Mouse (Mus musculus) ES-E14 (cell line): ENCODE results near the gene Tuba4a. TPM values are rescaled to one million over a fixed set of nuclear protein-coding genes. Genes with fewer than 3 reads are reported as not detected.

Experiments
- DNase-seq: peaks from one replicate; pipeline ENCODE4 v3.0.0-alpha.2; 2013; ENCODE audit warnings: low read depth, low spot score
- H3K27ac ChIP-seq: 2 replicates; pipeline ENCODE4 v1.5.1; 2012; ENCODE audit warnings: low read depth, mild to moderate bottlenecking, low read length, moderate library complexity, mixed read lengths; ENCODE audit not compliant: poor library complexity, insufficient read depth, severe bottlenecking
- H3K36me3 ChIP-seq: 2 replicates; pipeline ENCODE4 v1.6.1; 2012; ENCODE audit warnings: mild to moderate bottlenecking, low read length, moderate library complexity, mixed read lengths; ENCODE audit not compliant: control insufficient read depth, poor library complexity, insufficient read depth, severe bottlenecking
- H3K4me1 ChIP-seq, 2 experiments: fragments of 150-350 bp in 1 of 2; sonication (generic) in 1 of 2; 2 replicates each; pipeline ENCODE4 v1.6.1; 2012; ENCODE audit warnings: low read length in 2 of 2, mild to moderate bottlenecking in 1 of 2, mixed read lengths in 1 of 2; ENCODE audit not compliant: control insufficient read depth in 2 of 2, insufficient read depth in 2 of 2, poor library complexity in 1 of 2
- H3K4me3 ChIP-seq, 2 experiments: fragments of 150-350 bp in 1 of 2; sonication (generic) in 1 of 2; 2 replicates each; pipeline ENCODE4 v1.5.1; 2012; ENCODE audit warnings: low read length in 2 of 2, low read depth in 1 of 2, mild to moderate bottlenecking in 1 of 2, mixed read lengths in 1 of 2; ENCODE audit not compliant: insufficient read depth in 1 of 2, poor library complexity in 1 of 2, severe bottlenecking in 1 of 2
- H3K9ac ChIP-seq: 2 replicates; pipeline ENCODE4 v1.6.1; 2012; ENCODE audit warnings: low read depth, mild to moderate bottlenecking, low read length, mixed read lengths; ENCODE audit not compliant: poor library complexity, insufficient read depth, severe bottlenecking
- H3K9me3 ChIP-seq: fragments of 150-350 bp; sonication (generic); 2 replicates; pipeline ENCODE4 v1.6.1; 2012; ENCODE audit warnings: low read depth, mild to moderate bottlenecking, low read length; ENCODE audit not compliant: control insufficient read depth, insufficient read depth
- CHD2 ChIP-seq: IDR thresholded peaks from 2 replicates; pipeline ENCODE4 v1.6.1; 2014; ENCODE audit warnings: mild to moderate bottlenecking, low read depth, low read length, inconsistent platforms
- HCFC1 ChIP-seq: IDR thresholded peaks from 2 replicates; pipeline ENCODE4 v1.6.1; 2012; ENCODE audit warnings: low read length, inconsistent platforms, borderline replicate concordance; ENCODE audit not compliant: insufficient read depth
- MAFK ChIP-seq: IDR thresholded peaks from 2 replicates; pipeline ENCODE4 v1.6.1; 2014; ENCODE audit warnings: mild to moderate bottlenecking, low read depth, low read length, inconsistent platforms; ENCODE audit not compliant: insufficient read depth
- ZC3H11A ChIP-seq: IDR thresholded peaks from 2 replicates; pipeline ENCODE4 v1.6.1; 2012; ENCODE audit warnings: low read depth, mild to moderate bottlenecking, inconsistent platforms, low read length, borderline replicate concordance
- ZNF384 ChIP-seq: IDR thresholded peaks from 2 replicates; pipeline ENCODE4 v1.6.1; 2012; ENCODE audit warnings: low read depth, low read length, inconsistent platforms
- in situ Hi-C, 2 experiments: fragments of 600-800 bp; cut with MboI; formaldehyde crosslinking; loops; one replicate each; pipeline ENCODE4 v1.15.1; 2025; ENCODE audit warnings: low sequenced_read_pairs in 2 of 2, inconsistent platforms in 1 of 2; ENCODE audit not compliant: unreplicated experiment in 2 of 2
- total RNA-seq: library from RNA; depleted of rRNA; stranded (reverse); fragments of 300-350 nt; gene quantifications from 2 replicates; pipeline ENCODE4 v1.2.3, GENCODE M21; 2012

Gene Tuba4a
- total RNA-seq, 1 experiment, result 110 TPM

DNA sequence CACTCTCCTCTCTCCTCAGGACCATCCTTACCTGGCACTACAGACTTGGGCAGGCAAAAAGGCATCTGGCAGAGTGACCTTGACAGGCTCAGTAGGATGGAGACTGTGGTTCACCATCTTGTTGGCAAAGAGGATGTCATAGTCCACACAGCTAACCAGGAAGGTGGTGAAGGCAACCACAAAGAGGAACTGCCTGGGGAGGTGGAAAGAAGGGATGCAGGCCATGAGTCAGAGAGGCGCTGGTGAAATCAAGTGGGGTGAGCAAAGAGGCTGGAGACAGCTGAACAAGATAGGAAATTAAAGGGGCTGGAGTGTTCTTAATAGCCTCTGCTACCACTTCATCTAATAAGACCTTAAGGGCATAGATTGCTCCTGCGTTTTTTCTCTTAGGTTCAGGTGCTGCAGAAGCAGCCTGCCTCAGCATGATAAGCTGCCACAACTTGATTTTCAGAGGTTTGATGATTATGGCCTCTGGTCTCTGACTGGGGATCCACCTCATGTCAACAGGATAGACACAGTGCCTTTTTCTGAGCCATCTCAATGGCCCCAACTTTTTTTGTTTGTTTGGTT lies 31.7 kb downstream of the Tuba4a start:
- DNase-seq, result no peak
- H3K4me3 ChIP-seq, result no peak overlapping the region
- no peak overlapping the region for H3K27ac ChIP-seq
- no peaks in the 10 kb centered on the region for H3K9me3 ChIP-seq
- in situ Hi-C loops, result no loop called here
- H3K9ac ChIP-seq, result no peak overlapping the region
- H3K36me3 ChIP-seq, result peaks cover 3% of the 10 kb centered on the region; the same call in 1 of the 2 replicates
- H3K4me1 ChIP-seq, result peaks cover 2 to 3% of the 10 kb centered on the region in 2 experiments; a peak in 1 of 4 replicates
- TF ChIP-seq CHD2 (no peak), MAFK (no peak), HCFC1 (no peak), ZNF384 (no peak), ZC3H11A (no peak)

DNA sequence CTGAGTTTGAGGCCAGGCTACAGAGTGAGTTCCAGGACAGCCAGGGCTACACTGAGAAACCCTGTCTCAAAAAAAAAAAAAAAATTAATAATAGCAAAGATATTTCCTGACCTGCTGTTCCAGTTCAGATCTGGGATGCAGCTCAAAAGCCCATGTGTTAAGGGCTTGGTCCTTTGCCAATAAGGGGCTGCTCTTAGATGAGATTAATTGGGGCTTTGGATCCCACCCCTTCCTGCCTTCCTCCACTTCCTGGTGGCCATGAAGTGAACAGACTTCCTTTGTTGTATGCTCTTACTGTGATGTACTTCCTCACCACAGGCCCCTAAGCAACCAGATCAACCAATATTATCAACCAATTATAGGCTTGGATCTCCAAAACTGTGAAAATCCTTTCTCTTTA lies 32.5 kb downstream of the Tuba4a start:
- in situ Hi-C loops, result no loop called here
- no peak overlapping the region for H3K4me3 ChIP-seq
- H3K36me3 ChIP-seq, result peaks cover 3% of the 10 kb centered on the region; the same call in 1 of the 2 replicates
- H3K9me3 ChIP-seq, result no peaks in the 10 kb centered on the region
- no peak overlapping the region for H3K9ac ChIP-seq
- no peak for TF ChIP-seq MAFK
- TF ChIP-seq HCFC1, result no peak
- TF ChIP-seq ZC3H11A, result no peak
- no peak for TF ChIP-seq CHD2
- TF ChIP-seq ZNF384, result no peak
- no peak for DNase-seq
- no peak overlapping the region for H3K27ac ChIP-seq
- 0 out of 4 replicates have a peak, but pooled peaks cover 0 to 2% of the 10 kb centered on the region in 2 experiments for H3K4me1 ChIP-seq

DNA sequence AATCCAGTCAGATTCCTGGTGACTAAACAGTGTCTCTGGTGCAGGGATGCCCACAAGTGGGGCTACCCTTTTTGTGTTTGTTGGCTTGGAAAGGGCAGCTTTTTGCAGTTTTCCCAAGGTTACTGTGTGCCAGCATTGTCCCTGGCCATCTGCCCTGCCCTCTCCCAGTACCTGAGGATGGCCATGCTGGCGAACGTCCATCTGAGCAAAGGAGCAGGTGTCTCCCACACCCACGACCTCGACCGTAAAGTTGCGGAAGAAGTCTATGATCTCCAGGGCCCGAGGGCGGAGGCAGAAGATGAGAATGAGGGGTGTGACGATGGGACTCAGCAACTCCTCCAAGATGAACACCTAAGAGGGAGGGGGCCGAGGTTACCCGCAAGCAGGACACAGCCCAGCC lies 34.2 kb downstream of the Tuba4a start:
- peak overlapping the region in 1 of 2 experiments; percentile 6; a peak in 2 of 4 replicates for H3K4me3 ChIP-seq
- H3K36me3 ChIP-seq, result peaks cover 3% of the 10 kb centered on the region; the same call in 1 of the 2 replicates
- H3K4me1 ChIP-seq, result peaks cover 2 to 4% of the 10 kb centered on the region in 2 experiments; a peak in 2 of 4 replicates
- H3K27ac ChIP-seq, result no peak overlapping the region
- DNase-seq, result no peak
- no peak for TF ChIP-seq ZC3H11A
- no peak for TF ChIP-seq ZNF384
- TF ChIP-seq MAFK, result no peak
- TF ChIP-seq HCFC1, result no peak
- TF ChIP-seq CHD2, result no peak
- H3K9me3 ChIP-seq, result no peaks in the 10 kb centered on the region
- no peak overlapping the region for H3K9ac ChIP-seq
- in situ Hi-C loops, result no loop called here

DNA sequence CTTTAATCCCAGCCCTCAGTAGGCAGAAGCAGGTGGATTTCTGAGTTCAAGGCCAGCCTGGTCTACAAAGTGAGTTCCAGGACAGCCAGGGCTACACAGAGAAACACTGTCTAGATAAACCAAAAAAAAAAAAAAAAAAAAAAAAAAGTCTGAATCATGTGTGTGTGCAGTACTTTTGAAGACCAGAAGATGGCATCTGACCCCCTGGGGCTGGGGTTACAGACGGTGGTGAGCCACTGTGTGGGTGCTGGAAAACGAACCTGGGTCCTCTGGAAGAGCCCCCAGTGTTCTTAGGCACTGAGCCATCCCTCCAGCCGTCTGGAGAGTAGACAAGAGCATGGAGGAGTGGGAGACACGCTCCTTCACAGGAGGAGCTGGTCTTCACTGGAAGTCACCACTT lies 37.5 kb downstream of the Tuba4a start:
- no peak overlapping the region for H3K4me3 ChIP-seq
- in situ Hi-C loops, result no loop called here
- H3K9ac ChIP-seq, result no peak overlapping the region
- H3K27ac ChIP-seq, result no peak overlapping the region
- H3K9me3 ChIP-seq, result no peaks in the 10 kb centered on the region
- H3K36me3 ChIP-seq, result peaks cover 3% of the 10 kb centered on the region; the same call in 1 of the 2 replicates
- DNase-seq, result no peak
- H3K4me1 ChIP-seq, result peaks cover 4 to 5% of the 10 kb centered on the region in 2 experiments; a peak in 2 of 4 replicates
- TF ChIP-seq CHD2, result no peak
- TF ChIP-seq ZNF384, result peak; percentile 95
